Mouse (Mus musculus): ENCODE measurements around the gene Mrps12. TPM values are rescaled to one million over a fixed set of nuclear protein-coding genes. Genes with fewer than 3 reads are reported as not detected.

Gene Mrps12
- total RNA-seq (2023), result 16.7 to 28.3 TPM (median 18.1 TPM) in 4 replicates

DNA sequence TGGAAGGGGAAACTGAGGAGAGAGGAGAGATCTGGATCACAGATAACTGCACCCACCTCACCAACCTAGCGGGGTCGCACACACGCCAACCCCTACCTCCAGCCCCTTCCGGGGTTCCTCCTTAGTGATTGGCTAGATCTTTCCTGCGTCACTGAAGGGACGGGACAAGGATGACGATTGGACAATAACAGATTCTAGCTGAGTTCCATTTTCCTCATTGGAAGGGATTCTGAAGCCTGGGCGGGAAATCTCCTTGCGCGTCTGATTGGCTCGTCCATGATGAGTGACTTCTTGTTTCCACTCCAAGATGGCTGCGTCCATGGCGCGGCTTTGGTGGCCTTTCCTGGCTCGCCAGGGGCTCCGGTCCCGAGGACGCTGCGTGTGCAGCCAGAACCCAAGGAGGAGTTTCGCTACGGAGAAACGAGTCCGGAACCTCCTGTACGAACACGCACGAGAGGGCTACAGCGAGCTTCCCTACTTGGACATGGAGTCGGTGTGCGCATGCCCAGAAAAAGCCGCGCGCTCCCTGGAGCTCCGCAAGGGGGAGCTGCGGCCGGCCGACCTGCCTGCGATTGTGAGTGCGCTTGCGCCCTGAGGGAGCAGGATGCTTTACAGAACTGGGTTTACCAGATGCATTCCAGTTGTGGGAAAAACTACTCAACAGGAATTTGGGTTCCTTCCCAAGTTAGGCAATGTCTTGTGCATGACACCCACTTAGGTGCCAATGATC is at the start of gene Mrps12, which contains the start of gene Sars2:
Gene Mrps12, minus strand, starts transcription at position 112 of the 730 bp plus-strand sequence.
Gene Sars2, plus strand, starts transcription at position 284 of the 730 bp plus-strand sequence.

DNA sequence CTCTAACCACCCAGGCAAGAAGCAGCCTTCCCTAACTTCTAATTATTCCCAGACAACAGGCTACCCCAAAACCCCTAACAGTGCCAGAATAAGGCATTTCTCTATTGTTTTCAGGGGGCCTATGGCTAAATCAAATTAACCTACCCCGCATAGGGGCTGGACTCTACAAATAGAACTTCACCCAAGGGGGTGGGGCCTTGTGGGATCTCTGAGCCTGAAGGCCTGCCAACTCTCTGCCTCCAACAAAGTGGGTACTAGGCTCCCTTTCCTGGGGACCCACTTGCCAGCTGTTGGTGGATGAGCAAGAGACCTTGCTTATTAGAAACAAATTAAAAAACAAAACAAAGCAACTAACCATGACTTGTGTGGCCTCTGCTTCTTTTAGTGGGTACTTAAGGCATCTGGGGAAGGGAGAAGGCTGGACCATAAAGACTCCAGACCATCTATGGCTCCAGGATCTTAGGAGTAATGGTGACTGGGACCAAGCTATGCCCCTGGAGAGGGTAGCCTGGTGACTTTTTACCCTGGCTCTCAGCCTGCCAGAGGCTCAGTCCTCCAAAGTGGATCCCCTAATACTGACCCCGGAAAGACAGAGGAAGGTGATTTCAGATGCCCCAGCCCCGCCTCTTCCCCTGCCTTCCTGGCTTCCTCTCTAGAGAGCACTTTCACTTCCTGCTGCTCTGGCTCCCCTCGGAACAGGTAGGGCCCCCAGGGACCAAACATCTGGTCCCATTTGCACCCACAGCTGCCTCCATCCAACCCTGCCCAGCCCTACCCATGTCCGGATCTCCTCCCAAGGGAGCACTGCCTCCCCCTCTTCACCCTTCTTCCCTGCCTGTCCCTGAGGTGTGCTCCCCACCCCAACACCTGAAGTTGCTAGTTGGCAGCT is 46.9 kb upstream of the Mrps12 start, which contains the start of gene Rinl:
Gene Rinl, plus strand, starts transcription at position 663 of the 889 bp plus-strand sequence.

DNA sequence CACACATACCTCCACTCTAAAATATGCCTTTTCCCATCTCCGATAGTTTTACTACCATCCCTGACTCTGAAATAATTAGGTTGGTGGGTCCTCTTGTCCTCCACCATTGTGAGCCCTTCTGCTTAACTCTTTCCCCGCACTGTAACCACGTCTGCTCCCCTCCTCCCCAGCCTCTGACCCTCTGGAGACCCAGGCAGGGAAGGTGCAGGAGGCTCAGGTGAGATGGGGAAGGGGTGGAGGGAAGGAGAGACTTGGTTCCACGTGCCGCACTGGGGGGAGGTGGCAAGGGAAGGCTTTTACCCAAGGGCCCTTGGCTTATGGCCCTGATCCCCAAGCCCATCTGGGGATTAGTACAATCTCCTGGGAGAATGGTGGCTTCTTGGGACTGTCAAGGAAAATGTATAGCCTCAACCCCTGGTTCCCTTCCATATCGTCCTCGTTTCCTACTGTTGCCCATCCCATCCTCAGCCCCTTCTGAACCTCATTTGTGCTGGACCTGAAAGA is 25.9 kb upstream of the Mrps12 start, which contains the start of gene Nfkbib:
Gene Nfkbib, minus strand, starts transcription at position 51 of the 504 bp plus-strand sequence.

DNA sequence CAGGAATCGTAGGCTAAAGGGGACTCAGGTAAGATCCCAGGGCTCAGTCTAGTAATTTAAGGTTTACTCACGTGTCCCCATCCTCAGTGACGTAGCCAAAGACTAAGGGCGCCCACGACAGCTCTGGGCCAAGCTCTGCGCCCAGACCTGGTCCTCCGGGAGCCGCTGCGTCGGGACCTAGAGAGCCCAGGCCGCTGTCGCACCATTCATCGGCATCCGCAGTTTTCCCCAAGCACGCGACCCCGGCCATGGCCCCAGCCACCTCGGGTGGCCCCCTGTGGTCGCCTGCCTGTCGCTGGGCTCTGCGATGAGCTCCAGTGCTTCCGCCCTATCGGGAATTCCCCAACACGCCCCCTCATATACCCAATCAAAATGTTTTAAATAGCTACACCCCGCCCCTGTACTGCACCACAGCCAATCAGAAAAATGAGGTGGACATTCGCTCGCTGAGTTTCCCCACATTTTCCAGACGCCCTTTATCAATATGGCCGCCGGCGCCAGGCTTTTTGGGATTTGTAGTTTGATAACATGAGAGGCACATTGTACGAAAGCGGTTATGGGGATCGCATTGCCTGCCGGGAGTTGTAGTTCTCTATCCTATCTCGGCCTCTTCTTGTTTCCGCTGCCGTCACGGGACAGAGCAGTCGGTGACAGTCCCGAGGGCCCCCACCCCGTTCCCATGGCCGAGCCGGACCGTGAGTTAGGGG is 24.7 kb upstream of the Mrps12 start, which contains the start of gene Sirt2:
Gene Sirt2, plus strand, starts transcription at position 563 of the 707 bp plus-strand sequence.

DNA sequence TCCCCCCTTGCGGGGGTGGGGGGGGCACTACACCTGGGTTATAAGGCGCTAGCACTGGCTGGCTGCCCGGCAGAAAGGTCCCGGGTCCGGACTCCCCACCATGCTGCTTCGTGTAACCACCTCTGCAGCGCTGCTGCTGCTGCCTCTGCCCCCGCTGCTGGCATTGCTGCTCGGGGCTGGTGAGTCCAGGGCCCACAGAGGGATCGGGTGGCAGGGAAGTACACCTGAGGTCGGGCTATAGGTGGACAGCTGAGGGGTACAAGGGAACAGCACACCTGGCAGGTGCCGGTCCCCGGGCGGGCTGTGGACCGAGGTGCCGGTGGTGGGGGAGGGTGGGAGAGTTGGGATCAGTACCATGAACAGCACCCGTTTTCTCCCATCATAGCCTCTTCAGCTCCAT is 14.5 kb upstream of the Mrps12 start, which contains the start of gene Ccer2:
Gene Ccer2, plus strand, starts transcription at position 96 of the 400 bp plus-strand sequence.

DNA sequence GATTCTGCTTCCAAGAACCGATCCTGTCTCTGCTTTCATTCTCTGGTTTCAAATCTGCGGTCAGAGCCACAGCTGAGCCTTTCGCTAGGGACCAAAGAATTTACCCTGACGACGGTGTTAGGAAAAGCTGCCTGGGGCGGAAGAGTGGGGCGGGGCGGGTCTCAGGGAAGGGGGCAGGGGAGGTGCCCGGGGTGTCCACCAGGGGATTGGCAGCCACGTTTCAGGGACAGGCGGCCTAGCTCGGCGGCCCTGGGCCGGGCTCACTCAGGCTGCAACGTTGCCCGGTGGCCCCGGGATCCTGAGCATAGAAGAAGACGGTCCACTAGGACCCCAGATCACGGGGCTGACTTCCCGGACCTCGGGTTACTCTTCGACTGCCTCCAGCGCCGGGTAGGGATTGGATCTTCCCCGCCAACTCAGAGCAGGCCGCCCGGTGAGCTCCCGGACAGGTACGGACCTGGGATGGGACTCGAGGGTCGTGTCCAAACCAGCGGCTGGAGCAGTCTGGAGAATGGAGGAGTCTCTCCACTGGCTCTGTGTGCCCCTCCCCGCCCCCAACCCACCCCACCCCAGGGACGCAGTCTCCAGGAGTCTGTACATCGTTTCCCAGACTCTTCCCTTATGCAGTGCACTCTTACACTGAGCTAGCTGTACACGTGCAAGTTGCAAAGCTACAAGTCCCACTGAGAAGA is 24.9 kb downstream of the Mrps12 start, which contains the start of gene Fbxo17:
Gene Fbxo17, plus strand, starts transcription at position 215 of the 692 bp plus-strand sequence.

DNA sequence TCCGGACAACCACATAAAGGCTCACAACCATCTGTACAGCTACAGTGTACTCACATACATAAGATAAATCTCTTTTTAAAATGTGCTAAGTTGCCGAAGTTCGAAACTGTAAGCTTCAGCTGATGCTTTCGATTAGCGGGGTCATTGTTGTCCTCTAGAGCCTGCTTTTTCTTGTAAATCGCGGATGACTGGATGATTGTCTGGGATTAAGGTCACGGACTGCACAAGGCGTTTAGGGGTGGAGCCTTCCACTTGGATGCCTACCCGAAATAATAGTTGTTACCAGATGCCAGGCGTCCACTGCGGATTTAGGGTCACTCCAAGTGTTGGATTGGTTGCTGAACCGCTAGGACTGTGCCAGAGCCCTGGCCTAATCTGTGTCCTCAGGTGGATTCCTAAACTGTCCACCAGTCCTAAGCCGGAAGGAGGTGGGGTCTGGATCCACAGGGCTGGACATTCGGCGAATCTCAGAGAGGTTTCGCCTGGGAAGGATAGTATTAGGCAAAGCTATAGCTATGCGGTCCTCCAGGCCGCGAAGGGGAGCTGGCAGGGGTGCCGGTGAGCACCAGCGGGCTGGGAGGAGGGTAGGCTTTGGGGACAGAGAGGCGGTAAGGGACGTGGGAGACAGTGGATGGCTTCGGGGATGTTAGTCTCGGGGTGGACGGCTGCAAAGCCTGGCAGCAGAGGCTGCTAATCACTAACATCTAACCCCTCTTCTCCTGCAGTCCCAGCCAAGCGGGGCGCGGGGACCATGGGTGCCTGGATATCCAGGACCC is 48.9 kb downstream of the Mrps12 start, which contains the start of gene Fbxo27:
Gene Fbxo27, plus strand, starts transcription at position 305 of the 776 bp plus-strand sequence.

Other genes starting within 250 kb of the Mrps12 start
- gene Ifnl2, start 231.4 kb downstream of the Mrps12 start, total RNA-seq (2023), result not detected in 4 replicates
- gene Ifnl3, start 219.0 kb downstream of the Mrps12 start, total RNA-seq (2023), result not detected in 4 replicates
- not detected in 4 replicates for gene Sycn, start 200.9 kb downstream of the Mrps12 start, total RNA-seq (2023)
- not detected in 4 replicates for gene Nccrp1, start 194.6 kb downstream of the Mrps12 start, total RNA-seq (2023)
- gene Samd4b, start 143.7 kb downstream of the Mrps12 start, total RNA-seq (2023), result 48.1 to 61.6 TPM (median 56.1 TPM) in 4 replicates
- 11.4 to 15.2 TPM (median 14.0 TPM) in 4 replicates for gene Pak4, start 143.6 kb downstream of the Mrps12 start, total RNA-seq (2023)
- not detected in 4 replicates for gene Acp7, start 110.5 kb downstream of the Mrps12 start, total RNA-seq (2023)
- 0.30 to 2.2 TPM (median 0.89 TPM) in 3 of 4 replicates, not detected in the other for gene Fbxo27, start 49.0 kb downstream of the Mrps12 start, total RNA-seq (2023)
- gene Fbxo17, start 25.0 kb downstream of the Mrps12 start, total RNA-seq (2023), result 0.76 to 1.9 TPM (median 1.1 TPM) in 4 replicates
- 15.6 to 19.8 TPM (median 17.8 TPM) in 4 replicates for gene Sars2, start 172 bp upstream of the Mrps12 start, total RNA-seq (2023)
- not detected in 4 replicates for gene Ccer2, start 14.4 kb upstream of the Mrps12 start, total RNA-seq (2023)
- 76.6 to 88.4 TPM (median 81.9 TPM) in 4 replicates for gene Sirt2, start 24.9 kb upstream of the Mrps12 start, total RNA-seq (2023)
- gene Nfkbib, start 25.7 kb upstream of the Mrps12 start, total RNA-seq (2023), result 87.4 to 99.7 TPM (median 92.5 TPM) in 4 replicates
- 7.0 to 10.9 TPM (median 8.4 TPM) in 4 replicates for gene Rinl, start 47.1 kb upstream of the Mrps12 start, total RNA-seq (2023)
- 570 to 598 TPM (median 582 TPM) in 4 replicates for gene Hnrnpl, start 66.7 kb upstream of the Mrps12 start, total RNA-seq (2023)
- gene Ech1, start 83.4 kb upstream of the Mrps12 start, total RNA-seq (2023), result 42.6 to 53.3 TPM (median 47.9 TPM) in 4 replicates
- 11.0 to 15.2 TPM (median 12.8 TPM) in 4 replicates for gene Lgals4, start 92.0 kb upstream of the Mrps12 start, total RNA-seq (2023)
- not detected in 4 replicates for gene Lgals7, start 122.0 kb upstream of the Mrps12 start, total RNA-seq (2023)
- gene Capn12, start 139.6 kb upstream of the Mrps12 start, total RNA-seq (2023), result not detected in 4 replicates
- 105 to 121 TPM (median 115 TPM) in 4 replicates for gene Actn4, start 220.5 kb upstream of the Mrps12 start, total RNA-seq (2023)
- 234 to 267 TPM (median 257 TPM) in 4 replicates for gene Eif3k, start 240.0 kb upstream of the Mrps12 start, total RNA-seq (2023)
- gene Map4k1, start 240.2 kb upstream of the Mrps12 start, total RNA-seq (2023), result 339 to 367 TPM (median 355 TPM) in 4 replicates